Mouse (Mus musculus): ENCODE measurements at regions not wholly inside any gene's neighbourhood (a gene's known extent, or its start where the extent isn't known, plus 50 kb on each side); places are given as distances from the start of the nearest gene placed in this dataset.
"Not testable (repeated sequence)": the region's sequence is repeated elsewhere in the genome, so short reads cannot be mapped to it uniquely, and the experiment has no call there.

- DNase-seq, result peak; percentile 36
Observed at GRCm38 (mm10) chr13:27945062-27945461, 71.0 kb upstream of the Prl4a1 start.

GRCm38 (mm10) chr13:27960421-27960820 is 55.6 kb upstream of the Prl4a1 start:
- peak; percentile 46 for DNase-seq

DNA sequence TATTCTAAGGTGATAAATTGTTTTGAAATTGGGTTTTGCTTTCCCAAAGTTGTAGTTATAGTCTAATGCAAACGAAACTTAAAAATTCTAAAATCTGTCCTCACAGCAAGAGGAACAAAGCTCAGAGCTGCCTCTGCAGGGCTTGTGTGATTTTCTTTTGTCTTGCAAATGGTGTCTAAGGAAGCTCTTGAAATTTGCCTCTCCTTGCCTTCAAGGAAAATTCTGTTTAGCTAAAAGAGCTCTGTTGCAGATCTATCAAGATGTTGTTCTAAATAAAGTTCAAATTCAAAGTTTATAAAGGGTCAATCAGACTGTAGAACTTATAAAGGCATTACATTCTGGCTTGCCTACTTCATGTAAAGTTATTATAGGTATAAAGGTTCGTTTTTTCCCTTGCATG is 53.6 kb upstream of the Prl4a1 start:
- DNase-seq, result not testable (repeated sequence)

DNA sequence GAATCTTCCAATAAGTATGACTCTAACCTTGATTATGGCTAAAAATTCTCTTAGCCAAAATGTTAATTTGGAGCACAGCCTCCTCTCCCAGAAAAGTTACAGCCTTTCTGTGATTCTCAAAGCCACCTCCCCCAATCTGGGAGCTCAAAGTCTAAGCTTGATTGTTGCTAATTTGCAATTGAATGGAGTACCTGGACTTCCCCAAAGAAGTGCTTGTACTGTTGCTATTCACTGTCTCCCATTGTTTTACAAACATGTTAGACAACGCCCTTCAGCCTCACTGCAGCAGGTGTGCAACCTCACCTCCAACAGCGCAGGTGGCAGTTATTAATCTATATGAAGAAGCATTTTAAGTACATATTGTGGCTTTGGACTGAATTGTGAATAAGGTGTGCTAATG is 50.0 kb upstream of the Prl4a1 start:
- DNase-seq, result not testable (repeated sequence)

Data from retina, postnatal 1 day (tissue).